Mouse (Mus musculus) midbrain, embryonic 15.5 days (tissue): ENCODE data around the gene Amz2. TPM values are rescaled to one million over a fixed set of nuclear protein-coding genes. Genes with fewer than 3 reads are reported as not detected.

Experiments
- ATAC-seq: fragments of 200-750 bp; cut with Nextera tagmentation; replicated peaks from 2 replicates; pipeline ENCODE4 v1.8.0; 2017; ENCODE audit warnings: moderate TSS enrichment
- H3K27ac ChIP-seq: fragments of 300-500 bp; sonication (generic); 2 replicates; pipeline ENCODE4 v1.5.1; 2015; ENCODE audit warnings: mild to moderate bottlenecking, inconsistent platforms
- H3K27me3 ChIP-seq: fragments of 300-500 bp; sonication (generic); replicated peaks from 2 replicates; pipeline ENCODE4 v1.6.1; 2015; ENCODE audit warnings: inconsistent platforms
- H3K36me3 ChIP-seq: fragments of 300-500 bp; sonication (generic); replicated peaks from 2 replicates; pipeline ENCODE4 v1.6.1; 2015; ENCODE audit warnings: inconsistent platforms
- H3K4me1 ChIP-seq: fragments of 300-500 bp; sonication (generic); 2 replicates; pipeline ENCODE4 v1.6.1; 2015; ENCODE audit warnings: inconsistent platforms
- H3K4me2 ChIP-seq: fragments of 300-500 bp; sonication (generic); 2 replicates; pipeline ENCODE4 v1.6.1; 2015; ENCODE audit warnings: inconsistent platforms, mild to moderate bottlenecking, moderate library complexity
- H3K4me3 ChIP-seq: fragments of 300-500 bp; sonication (generic); 2 replicates; pipeline ENCODE4 v1.5.1; 2015; ENCODE audit warnings: mild to moderate bottlenecking, inconsistent platforms
- H3K9ac ChIP-seq: fragments of 300-500 bp; sonication (generic); 2 replicates; pipeline ENCODE4 v1.6.1; 2015; ENCODE audit warnings: mild to moderate bottlenecking, inconsistent platforms
- H3K9me3 ChIP-seq: fragments of 300-500 bp; sonication (generic); 2 replicates; pipeline ENCODE4 v1.6.1; 2016; ENCODE audit warnings: inconsistent platforms
- WGBS: fragments of 180-500 bp; shearing (Covaris S2); methylation state at CpG from one replicate; pipeline ENCODE4 v1.1.7; 2015; ENCODE audit warnings: mixed read lengths; 5-methylcytosine and 5-hydroxymethylcytosine counted together
- polyA plus RNA-seq: library from polyadenylated mRNA; unstranded; fragments of >200 nt; fragmentation: Nextera tagmentation; extraction: Ambion mirVana; gene quantifications from 2 replicates; pipeline ENCODE4 v1.2.1, GENCODE M21; 2015

Gene Amz2
- polyA plus RNA-seq, 1 experiment from 2014 or later, result 56.7 TPM

DNA sequence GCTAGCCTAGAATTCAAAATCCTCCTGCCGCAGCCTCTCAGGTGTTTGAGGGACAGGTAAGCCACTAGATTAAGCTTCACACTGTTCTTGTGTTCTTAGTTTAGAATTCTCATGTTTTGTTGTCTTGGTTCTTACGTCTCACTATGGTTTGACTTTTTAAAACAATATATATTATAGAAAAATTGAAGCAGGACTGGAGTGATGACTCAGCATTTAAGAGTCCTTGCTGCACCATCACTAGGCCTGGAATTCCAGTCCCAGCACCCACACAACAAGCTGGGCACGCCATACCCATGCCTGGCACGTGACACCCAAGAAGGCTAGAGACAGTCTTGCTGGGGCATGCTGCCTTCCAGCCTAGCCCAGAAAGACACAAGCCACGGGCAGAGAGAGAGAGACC is 19.3 kb upstream of the Amz2 start:
- Histone ChIP-seq H3K27me3 (no peaks in the 10 kb centered on the region), H3K9ac (no peak overlapping the region), H3K27ac (no peak overlapping the region), H3K4me3 (no peak overlapping the region), H3K4me1 (no peaks in the 10 kb centered on the region), H3K36me3 (no peaks in the 10 kb centered on the region), H3K9me3 (no peaks in the 10 kb centered on the region), H3K4me2 (no peak overlapping the region)
- 89% methylated on average over 5 of the region's 5 CpGs for WGBS
- ATAC-seq, result no peak

- no peaks in the 10 kb centered on the region for H3K27me3 ChIP-seq
- no peaks in the 10 kb centered on the region for H3K4me1 ChIP-seq
- H3K9ac ChIP-seq, result no peak overlapping the region
- no peaks in the 10 kb centered on the region for H3K36me3 ChIP-seq
- no peak overlapping the region for H3K27ac ChIP-seq
- no peak overlapping the region for H3K4me3 ChIP-seq
- ATAC-seq, result no peak
- 93% methylated on average over 15 of the region's 15 CpGs for WGBS
- no peak overlapping the region for H3K4me2 ChIP-seq
- no peaks in the 10 kb centered on the region for H3K9me3 ChIP-seq
Measured at GRCm38 (mm10) chr11:109410197-109410980, 15.4 kb upstream of the Amz2 start.

DNA sequence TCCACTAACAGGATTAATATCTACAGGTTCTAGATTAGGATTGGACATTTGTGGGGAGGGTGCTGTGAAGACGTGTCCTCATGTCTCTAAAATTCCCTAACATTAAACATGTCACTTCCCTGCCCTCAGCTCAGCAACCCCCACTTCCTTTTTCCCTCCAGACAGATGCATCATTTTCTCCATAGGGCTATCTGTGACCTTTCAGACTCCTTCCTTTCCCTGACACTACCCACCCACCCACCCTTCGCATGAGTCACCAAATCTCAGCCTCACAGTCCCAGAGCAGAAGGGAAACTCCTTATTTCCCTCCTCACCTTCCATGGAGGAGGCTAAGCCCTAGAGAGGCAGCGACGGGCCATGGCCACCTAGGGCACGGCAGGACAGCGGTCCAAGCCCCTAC is 12.1 kb upstream of the Amz2 start, which contains the start of gene 9930022D16Rik:
Gene 9930022D16Rik, plus strand, starts transcription at position 301 of the 400 bp plus-strand sequence.
- no peak within 1 kb of the TSS for H3K4me3 ChIP-seq
- no peaks in the 10 kb centered on the region for H3K9me3 ChIP-seq
- WGBS, result 91% methylated on average over 6 of the region's 6 CpGs
- ATAC-seq, result no peak
- no peaks in the 10 kb centered on the region for H3K27me3 ChIP-seq
- no peak within 1 kb of the TSS for H3K27ac ChIP-seq
- no peaks in the 10 kb centered on the region for H3K36me3 ChIP-seq
- no peaks in the 10 kb centered on the region for H3K4me1 ChIP-seq
- no peak within 1 kb of the TSS for H3K9ac ChIP-seq
- H3K4me2 ChIP-seq, result no peak within 1 kb of the TSS

- no peaks in the 10 kb centered on the region for H3K9me3 ChIP-seq
- no peak for ATAC-seq
- no peak overlapping the region for H3K4me3 ChIP-seq
- H3K4me2 ChIP-seq, result no peak overlapping the region
- WGBS, result 88% methylated on average over 5 of the region's 5 CpGs
- no peak overlapping the region for H3K27ac ChIP-seq
- no peak overlapping the region for H3K9ac ChIP-seq
- H3K36me3 ChIP-seq, result no peaks in the 10 kb centered on the region
- no peaks in the 10 kb centered on the region for H3K27me3 ChIP-seq
- no peaks in the 10 kb centered on the region for H3K4me1 ChIP-seq
Measured at GRCm38 (mm10) chr11:109414802-109415201, 10.9 kb upstream of the Amz2 start.

DNA sequence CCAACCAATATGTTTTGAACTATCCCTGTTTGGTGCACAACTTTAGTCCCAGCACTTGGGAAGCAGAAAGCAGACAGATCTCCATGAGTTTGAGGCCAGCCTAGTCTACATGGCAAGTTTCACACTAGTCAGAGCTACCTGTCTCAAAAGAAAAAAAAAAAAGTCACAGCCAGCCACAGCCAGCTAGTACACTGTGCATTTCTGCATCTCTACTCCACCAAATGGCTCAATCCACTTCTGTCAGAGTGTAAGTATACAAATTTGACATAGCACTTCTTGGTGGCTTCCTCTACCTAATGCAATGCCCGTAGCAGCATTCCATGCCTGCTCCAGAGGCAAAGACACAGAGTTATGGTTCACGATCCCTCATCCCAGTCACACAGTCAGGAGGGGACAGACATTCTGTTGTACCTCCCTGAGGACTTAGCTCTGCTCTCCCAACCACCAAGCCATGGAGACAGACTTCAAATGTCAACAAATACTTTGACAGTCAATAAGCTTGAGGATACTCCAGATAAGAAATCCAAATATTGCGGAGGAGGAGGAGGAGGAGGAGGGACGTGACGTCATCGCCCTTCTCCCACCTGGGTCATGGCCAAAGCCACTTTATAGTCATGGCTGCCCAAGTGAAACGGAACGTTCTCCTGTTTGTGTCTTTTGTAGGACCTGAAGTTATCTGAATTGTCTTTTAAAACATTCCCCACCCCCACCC is 8.9 kb upstream of the Amz2 start:
- Histone ChIP-seq H3K4me2 (no peak overlapping the region), H3K36me3 (no peaks in the 10 kb centered on the region), H3K27ac (no peak overlapping the region), H3K4me3 (no peak overlapping the region), H3K27me3 (no peaks in the 10 kb centered on the region), H3K9ac (no peak overlapping the region), H3K4me1 (no peaks in the 10 kb centered on the region), H3K9me3 (no peaks in the 10 kb centered on the region)
- no peak for ATAC-seq
- WGBS, result 91% methylated on average over 8 of the region's 8 CpGs

- no peak overlapping the region for H3K4me2 ChIP-seq
- H3K9ac ChIP-seq, result no peak overlapping the region
- no peaks in the 10 kb centered on the region for H3K36me3 ChIP-seq
- H3K4me1 ChIP-seq, result no peaks in the 10 kb centered on the region
- 88% methylated on average over 9 of the region's 9 CpGs for WGBS
- no peak overlapping the region for H3K27ac ChIP-seq
- H3K9me3 ChIP-seq, result no peaks in the 10 kb centered on the region
- H3K4me3 ChIP-seq, result no peak overlapping the region
- H3K27me3 ChIP-seq, result no peaks in the 10 kb centered on the region
- no peak for ATAC-seq
Measured at GRCm38 (mm10) chr11:109417472-109418040, 8.2 kb upstream of the Amz2 start.

DNA sequence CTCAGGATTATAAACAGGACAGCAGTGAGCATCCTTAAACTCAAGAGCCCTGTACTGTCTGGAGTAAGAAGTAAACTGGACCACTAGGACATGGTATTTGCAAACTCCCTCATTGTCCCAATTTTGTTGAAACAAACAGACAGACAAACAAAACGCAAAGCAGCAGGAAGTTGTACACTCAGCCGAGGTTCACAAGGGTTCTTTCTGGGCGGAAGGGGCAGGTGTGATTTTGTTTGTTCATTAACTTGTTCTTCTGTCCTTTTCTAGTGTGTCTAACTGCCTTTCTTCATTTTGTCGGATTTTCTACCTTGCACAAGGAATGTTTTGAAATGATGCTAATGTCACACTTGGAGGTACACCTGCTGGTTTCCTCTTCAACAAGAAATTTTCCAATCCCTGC is 6.3 kb upstream of the Amz2 start:
- H3K27ac ChIP-seq, result no peak overlapping the region
- H3K27me3 ChIP-seq, result no peaks in the 10 kb centered on the region
- ATAC-seq, result no peak
- 55% methylated on average over 4 of the region's 4 CpGs for WGBS
- no peaks in the 10 kb centered on the region for H3K4me1 ChIP-seq
- H3K36me3 ChIP-seq, result no peaks in the 10 kb centered on the region
- no peak overlapping the region for H3K4me3 ChIP-seq
- no peak overlapping the region for H3K4me2 ChIP-seq
- no peaks in the 10 kb centered on the region for H3K9me3 ChIP-seq
- H3K9ac ChIP-seq, result no peak overlapping the region

- Histone ChIP-seq H3K4me1 (no peaks in the 10 kb centered on the region), H3K4me3 (no peak overlapping the region), H3K9ac (no peak overlapping the region), H3K9me3 (no peaks in the 10 kb centered on the region), H3K27me3 (no peaks in the 10 kb centered on the region), H3K4me2 (no peak overlapping the region), H3K36me3 (no peaks in the 10 kb centered on the region), H3K27ac (no peak overlapping the region)
- no peak for ATAC-seq
- WGBS, result 38% methylated on average over 16 of the region's 16 CpGs
Measured at GRCm38 (mm10) chr11:109419961-109420566, 5.7 kb upstream of the Amz2 start.

DNA sequence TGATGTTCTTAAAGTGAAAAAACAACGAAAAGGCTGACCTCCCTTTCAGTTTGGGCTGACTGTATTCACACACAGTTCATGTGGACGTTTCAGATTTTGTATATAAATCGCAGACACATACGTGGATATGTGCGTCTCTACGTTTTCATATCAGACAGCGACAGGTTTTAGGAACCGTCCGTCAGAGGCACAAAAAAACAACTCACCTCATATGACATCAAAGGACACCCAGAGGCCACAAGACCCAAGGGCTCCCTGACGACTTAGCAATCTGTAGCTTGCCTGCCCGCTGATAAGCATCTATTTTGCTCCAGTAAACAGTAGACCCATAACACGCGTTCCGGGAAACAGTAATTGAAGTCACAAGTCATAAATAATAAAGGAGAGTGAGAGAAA is 5.2 kb upstream of the Amz2 start:
- ATAC-seq, result no peak
- no peaks in the 10 kb centered on the region for H3K36me3 ChIP-seq
- H3K4me3 ChIP-seq, result no peak overlapping the region
- no peaks in the 10 kb centered on the region for H3K4me1 ChIP-seq
- no peak overlapping the region for H3K4me2 ChIP-seq
- H3K27me3 ChIP-seq, result no peaks in the 10 kb centered on the region
- no peak overlapping the region for H3K27ac ChIP-seq
- no peaks in the 10 kb centered on the region for H3K9me3 ChIP-seq
- 84% methylated on average over 14 of the region's 14 CpGs for WGBS
- H3K9ac ChIP-seq, result no peak overlapping the region

DNA sequence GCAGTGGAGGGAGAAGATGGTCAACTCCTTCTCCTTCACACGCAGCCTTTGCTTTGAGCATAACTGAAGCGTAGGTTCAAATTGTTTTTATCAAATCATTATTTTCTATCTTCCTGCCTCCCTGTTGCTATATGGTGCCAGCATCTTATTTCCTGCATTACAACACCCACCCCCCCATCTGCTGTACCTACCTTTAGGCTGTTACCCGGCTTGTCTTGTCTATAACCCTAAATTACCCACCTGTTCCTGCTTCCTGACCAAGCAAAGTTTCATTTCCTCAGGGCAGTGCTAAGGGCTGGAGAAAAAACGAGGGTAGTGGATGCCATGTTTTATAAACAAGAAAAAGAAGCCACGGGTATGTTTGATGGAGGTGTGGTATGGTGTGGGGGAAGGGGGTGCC is 4.5 kb upstream of the Amz2 start:
- no peaks in the 10 kb centered on the region for H3K27me3 ChIP-seq
- ATAC-seq, result no peak
- 80% methylated on average over 5 of the region's 5 CpGs for WGBS
- no peak overlapping the region for H3K4me2 ChIP-seq
- H3K36me3 ChIP-seq, result no peaks in the 10 kb centered on the region
- no peaks in the 10 kb centered on the region for H3K9me3 ChIP-seq
- no peak overlapping the region for H3K9ac ChIP-seq
- no peak overlapping the region for H3K27ac ChIP-seq
- H3K4me1 ChIP-seq, result no peaks in the 10 kb centered on the region
- H3K4me3 ChIP-seq, result no peak overlapping the region

DNA sequence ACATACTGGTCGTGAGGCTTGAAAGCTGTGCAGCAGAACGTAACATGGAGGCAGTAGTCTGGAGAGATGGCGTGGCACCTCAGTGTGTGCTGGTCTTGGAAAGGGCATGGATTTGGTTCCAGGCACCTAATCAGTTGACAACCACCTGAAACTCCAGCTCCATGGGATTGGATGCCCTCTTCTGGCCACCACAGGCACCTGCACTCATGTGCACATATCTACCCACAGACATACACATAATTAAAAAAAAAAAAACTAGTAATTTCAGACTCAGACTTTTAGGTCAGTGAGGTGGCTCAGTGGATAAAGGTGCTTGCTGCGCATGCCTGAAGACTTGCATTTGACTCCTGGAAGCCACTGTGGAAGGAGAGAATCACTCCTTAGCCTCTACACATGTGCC is 3.5 kb upstream of the Amz2 start:
- Histone ChIP-seq H3K4me1 (peaks cover 8% of the 10 kb centered on the region), H3K9me3 (no peaks in the 10 kb centered on the region), H3K27ac (no peak overlapping the region), H3K27me3 (no peaks in the 10 kb centered on the region), H3K4me2 (no peak overlapping the region), H3K4me3 (no peak overlapping the region), H3K9ac (no peak overlapping the region), H3K36me3 (no peaks in the 10 kb centered on the region)
- no peak for ATAC-seq
- 97% methylated on average over 4 of the region's 4 CpGs for WGBS

DNA sequence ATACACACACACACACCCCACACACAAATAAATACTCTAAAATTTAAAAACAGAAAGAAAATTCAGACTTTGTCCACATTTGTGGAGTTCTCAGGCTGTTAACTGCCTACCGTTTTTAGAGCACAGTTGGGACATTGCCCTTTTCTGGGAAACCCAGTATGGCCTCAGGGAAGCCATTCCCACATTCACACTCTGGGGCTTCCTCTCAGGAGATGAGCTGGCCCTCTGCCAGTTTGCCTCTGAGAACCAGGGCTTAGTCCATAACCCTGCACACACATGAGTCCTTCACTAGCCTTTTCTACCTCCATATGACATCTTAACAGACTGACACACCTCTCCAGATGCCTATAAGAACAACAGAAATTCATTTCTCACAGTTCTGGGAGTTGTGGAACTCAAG is 2.5 kb upstream of the Amz2 start:
- Histone ChIP-seq H3K9ac (no peak overlapping the region), H3K4me1 (peaks cover 9% of the 10 kb centered on the region), H3K27ac (no peak overlapping the region), H3K4me3 (no peak overlapping the region), H3K36me3 (no peaks in the 10 kb centered on the region), H3K27me3 (no peaks in the 10 kb centered on the region), H3K9me3 (no peaks in the 10 kb centered on the region), H3K4me2 (no peak overlapping the region)
- ATAC-seq, result no peak
- WGBS, result 74% methylated on average over 1 of the region's 1 CpGs
